Mouse (Mus musculus) duodenum, adult 2 months (tissue): ENCODE data around the gene Smyd5. TPM values are rescaled to one million over a fixed set of nuclear protein-coding genes. Genes with fewer than 3 reads are reported as not detected.

ENCODE experiments used
- polyA plus RNA-seq: library from polyadenylated mRNA; depleted of rRNA; stranded (reverse); fragments of >200 nt; gene quantifications from 2 replicates; pipeline ENCODE4 v1.2.3, GENCODE M21; 2012; ENCODE audit warnings: low replicate concordance; rRNA removed

Smyd5 gene
- polyA plus RNA-seq, result 6.0 and 10.7 TPM in 2 replicates

GRCm38 (mm10) chr6:85431842-85432431 lies at the start of gene Smyd5:
Gene Smyd5 (plus strand): TSS chr6:85431989.

DNA sequence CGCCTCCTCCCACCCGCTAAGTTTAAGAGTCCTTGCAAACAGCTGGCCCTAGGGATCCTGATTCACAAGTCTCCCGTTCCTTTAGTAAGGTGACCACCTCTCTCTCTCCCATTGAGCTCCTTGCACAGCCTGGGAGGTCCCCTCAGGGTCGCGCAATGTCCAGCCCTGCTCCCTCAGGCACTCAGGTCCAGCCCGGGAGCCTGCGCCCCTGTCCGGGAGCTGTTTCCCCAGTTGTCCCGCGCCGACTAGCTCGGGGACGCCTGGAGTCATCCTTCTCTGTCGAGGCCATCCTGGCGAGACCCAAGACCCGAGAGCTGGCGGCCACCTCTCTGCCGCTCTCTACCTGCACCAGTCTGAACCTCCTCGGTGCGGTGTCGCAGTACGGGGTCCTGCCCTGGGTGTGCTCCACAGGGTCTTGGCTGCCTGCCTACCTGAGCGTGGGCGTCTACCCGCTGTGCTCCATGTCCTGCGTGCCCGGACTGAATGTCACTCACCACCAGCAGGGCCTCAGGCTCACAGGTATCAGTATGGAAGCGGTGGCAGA lies 7.9 kb upstream of the Smyd5 start, which contains the start of gene Noto:
Gene Noto, plus strand, starts transcription at position 51 of the 544 bp plus-strand sequence.

GRCm38 (mm10) chr6:85450697-85451663 lies 19.2 kb downstream of the Smyd5 start, which contains the start of gene Cct7:
Gene Cct7 (plus strand): TSS chr6:85451514.

GRCm38 (mm10) chr6:85451664-85452410 lies 20.0 kb downstream of the Smyd5 start, which contains the start of gene Pradc1:
Gene Pradc1 (minus strand): TSS chr6:85451970.

Other genes starting within 250 kb of the Smyd5 start
- gene Emx1, start 244.6 kb upstream of the Smyd5 start, polyA plus RNA-seq, result not detected in 2 replicates
- 0.72 and 2.3 TPM in 2 replicates for gene Sfxn5, start 98.6 kb upstream of the Smyd5 start, polyA plus RNA-seq
- gene Rab11fip5, start 57.4 kb upstream of the Smyd5 start, polyA plus RNA-seq, result 2.8 and 3.5 TPM in 2 replicates
- gene Noto, start 8.1 kb upstream of the Smyd5 start, polyA plus RNA-seq, result not detected in 2 replicates
- 43.7 and 53.9 TPM in 2 replicates for gene Cct7, start 19.5 kb downstream of the Smyd5 start, polyA plus RNA-seq
- gene Pradc1, start 20.0 kb downstream of the Smyd5 start, polyA plus RNA-seq, result 20.2 and 24.2 TPM in 2 replicates
- gene Fbxo41, start 71.0 kb downstream of the Smyd5 start, polyA plus RNA-seq, result 0.13 and 0.15 TPM in 2 replicates
- gene Egr4, start 81.6 kb downstream of the Smyd5 start, polyA plus RNA-seq, result 0.16 TPM in 1 of 2 replicates, not detected in the other
- gene Alms1, start 155.5 kb downstream of the Smyd5 start, polyA plus RNA-seq, result 0.09 and 0.14 TPM in 2 replicates